Mouse (Mus musculus) stomach, postnatal 0 days (tissue): Measurements from ENCODE around the gene Fam8a1. TPM values are rescaled to one million over a fixed set of nuclear protein-coding genes. Genes with fewer than 3 reads are reported as not detected.

Source experiments
- ATAC-seq: fragments of 200-750 bp; cut with Nextera tagmentation; 2 replicates; pipeline ENCODE4 v1.8.0; 2017; ENCODE audit not compliant: low FRiP score, low TSS enrichment
- DNase-seq: peaks from one replicate; pipeline ENCODE4 v3.0.0-alpha.2; 2016; ENCODE audit warnings: low spot score
- H3K27ac ChIP-seq: fragments of 300-500 bp; sonication (generic); replicated peaks from 2 replicates; pipeline ENCODE4 v1.5.1; 2014; ENCODE audit warnings: mild to moderate bottlenecking, control low read depth
- H3K27me3 ChIP-seq: fragments of 300-500 bp; sonication (generic); 2 replicates; pipeline ENCODE4 v1.6.1; 2014; ENCODE audit warnings: low read length; ENCODE audit not compliant: control insufficient read depth, insufficient read depth
- H3K36me3 ChIP-seq: fragments of 300-500 bp; sonication (generic); 2 replicates; pipeline ENCODE4 v1.6.1; 2014; ENCODE audit warnings: low read length, mixed read lengths; ENCODE audit not compliant: control insufficient read depth, insufficient read depth
- H3K4me1 ChIP-seq: fragments of 300-500 bp; sonication (generic); replicated peaks from 2 replicates; pipeline ENCODE4 v1.6.1; 2014; ENCODE audit warnings: antibody characterized with exemption; ENCODE audit not compliant: control insufficient read depth, insufficient read depth
- H3K4me2 ChIP-seq: fragments of 300-500 bp; sonication (generic); replicated peaks from 2 replicates; pipeline ENCODE4 v1.6.1; 2014; ENCODE audit warnings: low read depth, mild to moderate bottlenecking, control low read depth, moderate library complexity
- H3K4me3 ChIP-seq: fragments of 300-500 bp; sonication (generic); 2 replicates; pipeline ENCODE4 v1.5.1; 2014; ENCODE audit warnings: low read depth, low read length, control low read depth
- H3K9ac ChIP-seq: fragments of 300-500 bp; sonication (generic); 2 replicates; pipeline ENCODE4 v1.6.1; 2014; ENCODE audit warnings: mild to moderate bottlenecking, low read length, control low read depth, mixed read lengths
- H3K9me3 ChIP-seq: fragments of 300-500 bp; sonication (generic); 2 replicates; pipeline ENCODE4 v1.6.1; 2016; ENCODE audit warnings: low read length; ENCODE audit not compliant: control insufficient read depth
- CTCF ChIP-seq: IDR thresholded peaks from 2 replicates; pipeline ENCODE4 v1.5.1; 2016; ENCODE audit warnings: antibody characterized with exemption, low read depth, mild to moderate bottlenecking, moderate library complexity
- EP300 ChIP-seq: optimal IDR thresholded peaks from 2 replicates; pipeline ENCODE3; 2016; ENCODE audit warnings: antibody characterized with exemption
- WGBS: fragments of 180-500 bp; shearing (Covaris S2); extraction: QIAGEN DNeasy Blood & Tissue Kit; methylation state at CpG from one replicate; pipeline ENCODE4 v1.1.7; 2014; 5-methylcytosine and 5-hydroxymethylcytosine counted together
- polyA plus RNA-seq: library from polyadenylated mRNA; unstranded; fragments of >200 nt; fragmentation: Nextera tagmentation; extraction: Ambion mirVana; gene quantifications from 2 replicates; pipeline ENCODE4 v1.2.1, GENCODE M21; 2015

The Fam8a1 gene
- polyA plus RNA-seq, 1 experiment from 2014 or later = 9.3 TPM

GRCm38 (mm10) chr13:46701486-46701885, 32.2 kb downstream of the Fam8a1 start:
- Histone ChIP-seq H3K27me3 (no peaks in the 10 kb centered on the region), H3K4me3 (no peak overlapping the region), H3K36me3 (0 out of 2 replicates have a peak, but pooled peaks cover 3% of the 10 kb centered on the region), H3K9me3 (no peaks in the 10 kb centered on the region), H3K4me2 (no peak overlapping the region), H3K27ac (no peak overlapping the region), H3K9ac (no peak overlapping the region), H3K4me1 (no peaks in the 10 kb centered on the region)
- 88% methylated on average over 2 of the region's 2 CpGs for WGBS
- no peak for ATAC-seq
- no peak for DNase-seq
- TF ChIP-seq EP300 (no peak), CTCF (no peak)

GRCm38 (mm10) chr13:46703138-46703537, 33.8 kb downstream of the Fam8a1 start:
- H3K4me2 ChIP-seq = no peak overlapping the region
- H3K27ac ChIP-seq = no peak overlapping the region
- no peaks in the 10 kb centered on the region for H3K27me3 ChIP-seq
- no peak overlapping the region for H3K9ac ChIP-seq
- TF ChIP-seq EP300 (no peak), CTCF (peak; percentile 54)
- no peaks in the 10 kb centered on the region for H3K4me1 ChIP-seq
- H3K4me3 ChIP-seq = no peak overlapping the region
- ATAC-seq (no peak), DNase-seq (no peak)
- H3K9me3 ChIP-seq = no peaks in the 10 kb centered on the region
- 85% methylated on average over 5 of the region's 5 CpGs for WGBS
- no peaks in the 10 kb centered on the region for H3K36me3 ChIP-seq

- Histone ChIP-seq H3K4me2 (no peak overlapping the region), H3K27me3 (no peaks in the 10 kb centered on the region), H3K27ac (no peak overlapping the region), H3K4me3 (no peak overlapping the region), H3K9me3 (no peaks in the 10 kb centered on the region), H3K36me3 (peaks cover 2% of the 10 kb centered on the region; the same call in 1 of the 2 replicates), H3K4me1 (no peaks in the 10 kb centered on the region), H3K9ac (no peak overlapping the region)
- no peak for TF ChIP-seq CTCF
- WGBS = 92% methylated on average over 5 of the region's 5 CpGs
- no peak for ATAC-seq
- no peak for DNase-seq
Measured at GRCm38 (mm10) chr13:46713486-46713885, 44.2 kb downstream of the Fam8a1 start.

GRCm38 (mm10) chr13:46715976-46716639, 46.8 kb downstream of the Fam8a1 start:
- TF ChIP-seq EP300 = no peak
- no peak for TF ChIP-seq CTCF
- no peaks in the 10 kb centered on the region for H3K27me3 ChIP-seq
- H3K36me3 ChIP-seq = no peaks in the 10 kb centered on the region
- 68% methylated on average over 3 of the region's 3 CpGs for WGBS
- no peak overlapping the region for H3K9ac ChIP-seq
- DNase-seq (no peak), ATAC-seq (no peak)
- H3K4me1 ChIP-seq = no peaks in the 10 kb centered on the region
- no peak overlapping the region for H3K4me3 ChIP-seq
- H3K9me3 ChIP-seq = no peaks in the 10 kb centered on the region
- H3K27ac ChIP-seq = no peak overlapping the region
- H3K4me2 ChIP-seq = no peak overlapping the region

- Histone ChIP-seq H3K4me2 (no peak overlapping the region), H3K27ac (no peak overlapping the region), H3K27me3 (no peaks in the 10 kb centered on the region), H3K4me3 (no peak overlapping the region), H3K9me3 (no peaks in the 10 kb centered on the region), H3K9ac (no peak overlapping the region), H3K36me3 (no peaks in the 10 kb centered on the region), H3K4me1 (no peaks in the 10 kb centered on the region)
- no peak for ATAC-seq
- DNase-seq = no peak
- TF ChIP-seq EP300 (no peak), CTCF (no peak)
- 76% methylated on average over 5 of the region's 5 CpGs for WGBS
Measured at GRCm38 (mm10) chr13:46718893-46719400, 49.6 kb downstream of the Fam8a1 start.

- no peaks in the 10 kb centered on the region for H3K36me3 ChIP-seq
- no peak overlapping the region for H3K4me3 ChIP-seq
- DNase-seq (no peak), ATAC-seq (no peak)
- no peaks in the 10 kb centered on the region for H3K4me1 ChIP-seq
- H3K4me2 ChIP-seq = no peak overlapping the region
- no peaks in the 10 kb centered on the region for H3K27me3 ChIP-seq
- no peak overlapping the region for H3K27ac ChIP-seq
- H3K9ac ChIP-seq = no peak overlapping the region
- TF ChIP-seq CTCF (no peak), EP300 (no peak)
- no peaks in the 10 kb centered on the region for H3K9me3 ChIP-seq
Measured at GRCm38 (mm10) chr13:46721009-46721408, 51.7 kb downstream of the Fam8a1 start.
